Mouse (Mus musculus) T-helper 2 cell (primary cell): ENCODE results near the gene Batf.

Experiments
- in situ Hi-C: fragments of 300-600 bp; cut with MboI, MseI; formaldehyde crosslinking; loops from one replicate; pipeline ENCODE4 v1.15.1; 2025; ENCODE audit warnings: high pct_unique_total_duplicates

Gene Batf

GRCm38 (mm10) chr12:85686466-85687216, at the start of gene Batf:
Gene Batf (plus strand): TSS chr12:85686669.
- in situ Hi-C loops = loop anchor here (10.0 kb wide), 1 partner anchor 128 kb away; no protein-coding TSS in a partner anchor

GRCm38 (mm10) chr12:85637932-85638331, 48.5 kb upstream of the Batf start:
- in situ Hi-C loops = no loop called here

GRCm38 (mm10) chr12:85638541-85639325, 47.7 kb upstream of the Batf start:
- in situ Hi-C loops = no loop called here

- in situ Hi-C loops = no loop called here
Measured at GRCm38 (mm10) chr12:85639326-85640008, 47.0 kb upstream of the Batf start.

- in situ Hi-C loops = no loop called here
Measured at GRCm38 (mm10) chr12:85640852-85641563, 45.5 kb upstream of the Batf start.

GRCm38 (mm10) chr12:85641564-85641931, 44.9 kb upstream of the Batf start:
- in situ Hi-C loops = no loop called here

GRCm38 (mm10) chr12:85643735-85644134, 42.7 kb upstream of the Batf start:
- in situ Hi-C loops = no loop called here

- in situ Hi-C loops = no loop called here
Measured at GRCm38 (mm10) chr12:85645664-85646063, 40.8 kb upstream of the Batf start.

GRCm38 (mm10) chr12:85647346-85647745, 39.1 kb upstream of the Batf start:
- in situ Hi-C loops = no loop called here

- in situ Hi-C loops = no loop called here
Measured at GRCm38 (mm10) chr12:85647955-85648354, 38.5 kb upstream of the Batf start.

GRCm38 (mm10) chr12:85659319-85659718, 27.1 kb upstream of the Batf start:
- in situ Hi-C loops = loop anchor here (5.0 kb wide), 1 partner anchor 137 kb away; no protein-coding TSS in a partner anchor

GRCm38 (mm10) chr12:85660855-85661254, 25.6 kb upstream of the Batf start:
- in situ Hi-C loops = loop anchor here (10.0 kb wide), 1 partner anchor 296 kb away; no protein-coding TSS in a partner anchor

GRCm38 (mm10) chr12:85662232-85662631, 24.2 kb upstream of the Batf start:
- in situ Hi-C loops = loop anchor here (10.0 kb wide), 1 partner anchor 297 kb away; no protein-coding TSS in a partner anchor

- in situ Hi-C loops = loop anchor here (10.0 kb wide), 1 partner anchor 298 kb away; no protein-coding TSS in a partner anchor
Measured at GRCm38 (mm10) chr12:85662896-85663295, 23.6 kb upstream of the Batf start.

- in situ Hi-C loops = loop anchor here (10.0 kb wide), 1 partner anchor 301 kb away; no protein-coding TSS in a partner anchor
Measured at GRCm38 (mm10) chr12:85666112-85666511, 20.4 kb upstream of the Batf start.

- in situ Hi-C loops = loop anchor here (10.0 kb wide), 1 partner anchor 302 kb away; no protein-coding TSS in a partner anchor
Measured at GRCm38 (mm10) chr12:85667071-85667470, 19.4 kb upstream of the Batf start.

GRCm38 (mm10) chr12:85668696-85669095, 17.8 kb upstream of the Batf start:
- in situ Hi-C loops = loop anchor here (10.0 kb wide), 1 partner anchor 304 kb away; no protein-coding TSS in a partner anchor

- in situ Hi-C loops = no loop called here
Measured at GRCm38 (mm10) chr12:85670080-85670479, 16.4 kb upstream of the Batf start.

GRCm38 (mm10) chr12:85673914-85674313, 12.6 kb upstream of the Batf start:
- in situ Hi-C loops = no loop called here

GRCm38 (mm10) chr12:85679117-85679516, 7.4 kb upstream of the Batf start:
- in situ Hi-C loops = no loop called here

- in situ Hi-C loops = loop anchor here (10.0 kb wide), 1 partner anchor 135 kb away; no protein-coding TSS in a partner anchor
Measured at GRCm38 (mm10) chr12:85679808-85680207, 6.7 kb upstream of the Batf start.
